Mouse (Mus musculus) lung, embryonic 16.5 days (tissue): ENCODE measurements around the gene Ms4a6b. TPM values are rescaled to one million over a fixed set of nuclear protein-coding genes. Genes with fewer than 3 reads are reported as not detected.
"Not testable (repeated sequence)": the region's sequence is repeated elsewhere in the genome, so short reads cannot be mapped to it uniquely, and the experiment has no call there.

Source experiments
- ATAC-seq: fragments of 200-750 bp; cut with Nextera tagmentation; 2 replicates; pipeline ENCODE4 v1.8.0; 2017; ENCODE audit warnings: low read depth, mild to moderate bottlenecking, moderate library complexity
- H3K27ac ChIP-seq: fragments of 300-500 bp; sonication (generic); 2 replicates; pipeline ENCODE4 v1.5.1; 2014; ENCODE audit warnings: mild to moderate bottlenecking, control low read depth, low read length
- H3K27me3 ChIP-seq: fragments of 300-500 bp; sonication (generic); 2 replicates; pipeline ENCODE4 v1.6.1; 2014; ENCODE audit warnings: low read depth, low read length, mixed read lengths; ENCODE audit not compliant: control insufficient read depth, insufficient read depth
- H3K36me3 ChIP-seq: fragments of 300-500 bp; sonication (generic); 2 replicates; pipeline ENCODE4 v1.6.1; 2014; ENCODE audit warnings: low read length; ENCODE audit not compliant: control insufficient read depth, insufficient read depth
- H3K4me1 ChIP-seq: fragments of 300-500 bp; sonication (generic); replicated peaks from 2 replicates; pipeline ENCODE4 v1.6.1; 2014; ENCODE audit warnings: low read length, mixed read lengths; ENCODE audit not compliant: control insufficient read depth, insufficient read depth
- H3K4me2 ChIP-seq: fragments of 300-500 bp; sonication (generic); 2 replicates; pipeline ENCODE4 v1.6.1; 2014; ENCODE audit warnings: low read depth, low read length, control low read depth
- H3K4me3 ChIP-seq: fragments of 300-500 bp; sonication (generic); 2 replicates; pipeline ENCODE4 v1.5.1; 2014; ENCODE audit warnings: mild to moderate bottlenecking, low read length, control low read depth
- H3K9ac ChIP-seq: fragments of 300-500 bp; sonication (generic); 2 replicates; pipeline ENCODE4 v1.6.1; 2014; ENCODE audit warnings: low read length, control low read depth
- H3K9me3 ChIP-seq: fragments of 300-500 bp; sonication (generic); 2 replicates; pipeline ENCODE4 v1.6.1; 2016; ENCODE audit warnings: low read length; ENCODE audit not compliant: control insufficient read depth
- WGBS: fragments of 180-500 bp; shearing (Covaris S2); extraction: QIAGEN DNeasy Blood & Tissue Kit; methylation state at CpG from one replicate; pipeline ENCODE4 v1.1.7; 2014; 5-methylcytosine and 5-hydroxymethylcytosine counted together
- polyA plus RNA-seq: library from polyadenylated mRNA; unstranded; fragments of >200 nt; fragmentation: Nextera tagmentation; extraction: Ambion mirVana; gene quantifications from 2 replicates; pipeline ENCODE4 v1.2.1, GENCODE M21; 2015

Ms4a6b gene
- polyA plus RNA-seq, 1 experiment from 2014 or later: 5.5 TPM

- H3K27ac ChIP-seq, ATAC-seq, H3K9me3 ChIP-seq, H3K27me3 ChIP-seq, H3K36me3 ChIP-seq, H3K4me3 ChIP-seq, H3K4me2 ChIP-seq, H3K4me1 ChIP-seq, H3K9ac ChIP-seq: not testable (repeated sequence)
- WGBS: 74% methylated on average over 2 of the region's 2 CpGs
Measured at GRCm38 (mm10) chr19:11544383-11544782, 28.1 kb downstream of the Ms4a6b start.

- Histone ChIP-seq H3K4me3 (no peak overlapping the region), H3K27me3 (no peaks in the 10 kb centered on the region), H3K4me2 (no peak overlapping the region), H3K36me3 (no peaks in the 10 kb centered on the region), H3K27ac (no peak overlapping the region), H3K9me3 (no peaks in the 10 kb centered on the region), H3K4me1 (no peaks in the 10 kb centered on the region), H3K9ac (no peak overlapping the region)
- no peak for ATAC-seq
Measured at GRCm38 (mm10) chr19:11547911-11548310, 31.6 kb downstream of the Ms4a6b start.

GRCm38 (mm10) chr19:11554726-11555125 is 38.4 kb downstream of the Ms4a6b start:
- no peak overlapping the region for H3K27ac ChIP-seq
- no peaks in the 10 kb centered on the region for H3K36me3 ChIP-seq
- no peak for ATAC-seq
- no peaks in the 10 kb centered on the region for H3K27me3 ChIP-seq
- H3K4me1 ChIP-seq: no peaks in the 10 kb centered on the region
- no peak overlapping the region for H3K9ac ChIP-seq
- H3K9me3 ChIP-seq: no peaks in the 10 kb centered on the region
- 78% methylated on average over 5 of the region's 5 CpGs for WGBS
- H3K4me3 ChIP-seq: no peak overlapping the region
- H3K4me2 ChIP-seq: no peak overlapping the region

- not testable (repeated sequence) for H3K4me3 ChIP-seq, H3K36me3 ChIP-seq, H3K4me1 ChIP-seq, H3K27me3 ChIP-seq, H3K4me2 ChIP-seq, ATAC-seq, H3K9ac ChIP-seq, H3K9me3 ChIP-seq, H3K27ac ChIP-seq
Measured at GRCm38 (mm10) chr19:11559560-11559959, 43.2 kb downstream of the Ms4a6b start.

- H3K36me3 ChIP-seq: no peaks in the 10 kb centered on the region
- no peaks in the 10 kb centered on the region for H3K9me3 ChIP-seq
- ATAC-seq: no peak
- H3K4me1 ChIP-seq: no peaks in the 10 kb centered on the region
- H3K4me3 ChIP-seq: no peak overlapping the region
- H3K27ac ChIP-seq: no peak overlapping the region
- 85% methylated on average over 8 of the region's 8 CpGs for WGBS
- H3K4me2 ChIP-seq: no peak overlapping the region
- H3K9ac ChIP-seq: no peak overlapping the region
- no peaks in the 10 kb centered on the region for H3K27me3 ChIP-seq
Measured at GRCm38 (mm10) chr19:11574965-11575364, 58.7 kb downstream of the Ms4a6b start.

Other genes starting within 250 kb of the Ms4a6b start
- gene Ms4a5, start 232.6 kb upstream of the Ms4a6b start, polyA plus RNA-seq: not detected in 2 replicates
- gene Ms4a14, start 202.1 kb upstream of the Ms4a6b start, polyA plus RNA-seq: 0.09 TPM in 1 of 2 replicates, not detected in the other
- gene Ms4a7, start 180.4 kb upstream of the Ms4a6b start, polyA plus RNA-seq: 3.3 and 3.6 TPM in 2 replicates
- gene Ms4a4a, start 141.0 kb upstream of the Ms4a6b start, polyA plus RNA-seq: 6.1 and 6.7 TPM in 2 replicates
- gene Ms4a4c, start 111.7 kb upstream of the Ms4a6b start, polyA plus RNA-seq: 0.62 and 0.78 TPM in 2 replicates
- 0.30 and 0.38 TPM in 2 replicates for gene Ms4a4b, start 73.0 kb upstream of the Ms4a6b start, polyA plus RNA-seq
- 7.4 and 8.3 TPM in 2 replicates for gene Ms4a6c, start 47.1 kb upstream of the Ms4a6b start, polyA plus RNA-seq
- gene Gm8369, start 30.6 kb upstream of the Ms4a6b start, polyA plus RNA-seq: not detected in 2 replicates
- gene Ms4a4d, start 20.3 kb downstream of the Ms4a6b start, polyA plus RNA-seq: 2.1 and 2.7 TPM in 2 replicates
- gene Ms4a6d, start 88.3 kb downstream of the Ms4a6b start, polyA plus RNA-seq: 5.7 and 6.8 TPM in 2 replicates
- 0.20 and 0.35 TPM in 2 replicates for gene Ms4a2, start 107.2 kb downstream of the Ms4a6b start, polyA plus RNA-seq
- gene Ms4a3, start 124.3 kb downstream of the Ms4a6b start, polyA plus RNA-seq: 0.23 TPM in 1 of 2 replicates, not detected in the other
- not detected in 2 replicates for gene Oosp2, start 144.0 kb downstream of the Ms4a6b start, polyA plus RNA-seq
- gene Oosp1, start 174.6 kb downstream of the Ms4a6b start, polyA plus RNA-seq: not detected in 2 replicates
- not detected in 2 replicates for gene Oosp3, start 180.5 kb downstream of the Ms4a6b start, polyA plus RNA-seq
- gene Gif, start 231.0 kb downstream of the Ms4a6b start, polyA plus RNA-seq: 0.70 and 1.3 TPM in 2 replicates